Mouse (Mus musculus) olfactory bulb, adult 2 months (tissue): ENCODE results near the gene Jdp2.

Source experiments
- CTCF ChIP-seq: fragments of 200-500 bp; IDR thresholded peaks from 2 replicates; pipeline ENCODE4 v1.5.1; 2012; ENCODE audit warnings: low read depth, mild to moderate bottlenecking, low read length, moderate library complexity; ENCODE audit not compliant: insufficient read depth
- POLR2A ChIP-seq: fragments of 200-500 bp; IDR thresholded peaks from 2 replicates; pipeline ENCODE4 v1.6.1; 2012; ENCODE audit warnings: mild to moderate bottlenecking, low read depth, low read length, moderate library complexity; ENCODE audit not compliant: insufficient read depth

DNA sequence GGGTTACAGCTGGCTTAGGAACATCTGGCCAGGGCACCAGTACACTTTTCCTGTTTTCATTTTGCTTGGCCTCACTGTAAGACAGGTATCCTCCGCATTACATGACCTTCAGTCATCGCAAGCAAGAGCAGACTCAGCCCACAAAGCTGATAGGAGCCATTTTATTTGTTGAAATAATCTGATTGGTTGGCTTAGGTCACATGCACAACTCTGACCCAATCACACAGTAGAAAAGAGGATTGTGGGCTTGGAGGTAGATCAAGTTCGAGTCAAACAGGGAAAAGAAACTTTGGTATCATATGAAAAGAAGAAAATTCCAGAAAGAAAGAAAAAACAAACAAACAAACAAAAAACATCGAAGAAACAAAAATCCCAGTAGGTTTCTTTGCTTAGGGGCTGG, 48.4 kb upstream of the Jdp2 start:
- TF ChIP-seq CTCF (no peak), POLR2A (no peak)
